Mouse (Mus musculus) stomach, postnatal 0 days (tissue): ENCODE measurements around the gene Dguok. TPM values are rescaled to one million over a fixed set of nuclear protein-coding genes. Genes with fewer than 3 reads are reported as not detected.

Source experiments
- ATAC-seq: fragments of 200-750 bp; cut with Nextera tagmentation; 2 replicates; pipeline ENCODE4 v1.8.0; 2017; ENCODE audit not compliant: low FRiP score, low TSS enrichment
- DNase-seq: peaks from one replicate; pipeline ENCODE4 v3.0.0-alpha.2; 2016; ENCODE audit warnings: low spot score
- H3K27ac ChIP-seq: fragments of 300-500 bp; sonication (generic); replicated peaks from 2 replicates; pipeline ENCODE4 v1.5.1; 2014; ENCODE audit warnings: mild to moderate bottlenecking, control low read depth
- H3K27me3 ChIP-seq: fragments of 300-500 bp; sonication (generic); 2 replicates; pipeline ENCODE4 v1.6.1; 2014; ENCODE audit warnings: low read length; ENCODE audit not compliant: control insufficient read depth, insufficient read depth
- H3K36me3 ChIP-seq: fragments of 300-500 bp; sonication (generic); 2 replicates; pipeline ENCODE4 v1.6.1; 2014; ENCODE audit warnings: low read length, mixed read lengths; ENCODE audit not compliant: control insufficient read depth, insufficient read depth
- H3K4me1 ChIP-seq: fragments of 300-500 bp; sonication (generic); replicated peaks from 2 replicates; pipeline ENCODE4 v1.6.1; 2014; ENCODE audit warnings: antibody characterized with exemption; ENCODE audit not compliant: control insufficient read depth, insufficient read depth
- H3K4me2 ChIP-seq: fragments of 300-500 bp; sonication (generic); replicated peaks from 2 replicates; pipeline ENCODE4 v1.6.1; 2014; ENCODE audit warnings: low read depth, mild to moderate bottlenecking, control low read depth, moderate library complexity
- H3K4me3 ChIP-seq: fragments of 300-500 bp; sonication (generic); 2 replicates; pipeline ENCODE4 v1.5.1; 2014; ENCODE audit warnings: low read depth, low read length, control low read depth
- H3K9ac ChIP-seq: fragments of 300-500 bp; sonication (generic); 2 replicates; pipeline ENCODE4 v1.6.1; 2014; ENCODE audit warnings: mild to moderate bottlenecking, low read length, control low read depth, mixed read lengths
- H3K9me3 ChIP-seq: fragments of 300-500 bp; sonication (generic); 2 replicates; pipeline ENCODE4 v1.6.1; 2016; ENCODE audit warnings: low read length; ENCODE audit not compliant: control insufficient read depth
- CTCF ChIP-seq: IDR thresholded peaks from 2 replicates; pipeline ENCODE4 v1.5.1; 2016; ENCODE audit warnings: antibody characterized with exemption, low read depth, mild to moderate bottlenecking, moderate library complexity
- EP300 ChIP-seq: optimal IDR thresholded peaks from 2 replicates; pipeline ENCODE3; 2016; ENCODE audit warnings: antibody characterized with exemption
- WGBS: fragments of 180-500 bp; shearing (Covaris S2); extraction: QIAGEN DNeasy Blood & Tissue Kit; methylation state at CpG from one replicate; pipeline ENCODE4 v1.1.7; 2014; 5-methylcytosine and 5-hydroxymethylcytosine counted together
- polyA plus RNA-seq: library from polyadenylated mRNA; unstranded; fragments of >200 nt; fragmentation: Nextera tagmentation; extraction: Ambion mirVana; gene quantifications from 2 replicates; pipeline ENCODE4 v1.2.1, GENCODE M21; 2015

Gene Dguok
- polyA plus RNA-seq, 1 experiment from 2014 or later = 44.2 TPM

- TF ChIP-seq EP300 (no peak), CTCF (no peak)
- H3K4me1 ChIP-seq = peaks cover 12% of the 10 kb centered on the region
- H3K27ac ChIP-seq = no peak overlapping the region
- H3K36me3 ChIP-seq = no peaks in the 10 kb centered on the region
- H3K4me2 ChIP-seq = no peak overlapping the region
- 43% methylated on average over 3 of the region's 3 CpGs for WGBS
- no peak overlapping the region for H3K9ac ChIP-seq
- H3K9me3 ChIP-seq = no peaks in the 10 kb centered on the region
- ATAC-seq (no peak), DNase-seq (peak; percentile 14)
- H3K4me3 ChIP-seq = no peak overlapping the region
- no peaks in the 10 kb centered on the region for H3K27me3 ChIP-seq
Measured at GRCm38 (mm10) chr6:83449440-83449839, 57.3 kb downstream of the Dguok start.

- no peak for TF ChIP-seq EP300
- no peak for TF ChIP-seq CTCF
- Histone ChIP-seq H3K36me3 (no peaks in the 10 kb centered on the region), H3K4me1 (peaks cover 14% of the 10 kb centered on the region), H3K4me3 (no peak overlapping the region), H3K27ac (no peak overlapping the region), H3K9ac (no peak overlapping the region), H3K27me3 (no peaks in the 10 kb centered on the region), H3K9me3 (no peaks in the 10 kb centered on the region), H3K4me2 (no peak overlapping the region)
- DNase-seq (no peak), ATAC-seq (no peak)
- 75% methylated on average over 4 of the region's 4 CpGs for WGBS
Measured at GRCm38 (mm10) chr6:83448911-83449310, 57.9 kb downstream of the Dguok start.

GRCm38 (mm10) chr6:83447031-83447430, 59.7 kb downstream of the Dguok start:
- H3K27me3 ChIP-seq = no peaks in the 10 kb centered on the region
- DNase-seq (no peak), ATAC-seq (no peak)
- no peaks in the 10 kb centered on the region for H3K9me3 ChIP-seq
- no peak overlapping the region for H3K9ac ChIP-seq
- no peaks in the 10 kb centered on the region for H3K36me3 ChIP-seq
- H3K4me3 ChIP-seq = no peak overlapping the region
- WGBS = 54% methylated on average over 7 of the region's 7 CpGs
- no peak overlapping the region for H3K4me2 ChIP-seq
- H3K27ac ChIP-seq = no peak overlapping the region
- TF ChIP-seq EP300 = no peak
- no peak for TF ChIP-seq CTCF
- H3K4me1 ChIP-seq = peaks cover 23% of the 10 kb centered on the region

GRCm38 (mm10) chr6:83445796-83446195, 61.0 kb downstream of the Dguok start:
- WGBS = 66% methylated on average over 2 of the region's 2 CpGs
- Histone ChIP-seq H3K9ac (no peak overlapping the region), H3K27me3 (no peaks in the 10 kb centered on the region), H3K36me3 (no peaks in the 10 kb centered on the region), H3K9me3 (no peaks in the 10 kb centered on the region), H3K4me1 (peaks cover 26% of the 10 kb centered on the region), H3K4me2 (no peak overlapping the region), H3K27ac (no peak overlapping the region), H3K4me3 (no peak overlapping the region)
- ATAC-seq (no peak), DNase-seq (no peak)
- TF ChIP-seq CTCF = no peak
- no peak for TF ChIP-seq EP300

GRCm38 (mm10) chr6:83443441-83444340, 63.1 kb downstream of the Dguok start:
- no peak for TF ChIP-seq EP300
- no peak for TF ChIP-seq CTCF
- H3K9ac ChIP-seq = no peak overlapping the region
- no peaks in the 10 kb centered on the region for H3K27me3 ChIP-seq
- H3K4me3 ChIP-seq = no peak overlapping the region
- peak; percentile 92 for DNase-seq
- ATAC-seq = peak; percentile 73
- H3K9me3 ChIP-seq = no peaks in the 10 kb centered on the region
- no peaks in the 10 kb centered on the region; the same call in 1 of the 2 replicates for H3K36me3 ChIP-seq
- peaks cover 33% of the 10 kb centered on the region for H3K4me1 ChIP-seq
- H3K27ac ChIP-seq = peak overlapping the region; percentile 94
- 4% methylated on average over 13 of the region's 13 CpGs for WGBS
- peak overlapping the region; percentile 15 for H3K4me2 ChIP-seq

- Histone ChIP-seq H3K27ac (peak overlapping the region; percentile 94), H3K4me2 (peak overlapping the region; percentile 79), H3K27me3 (no peaks in the 10 kb centered on the region), H3K4me3 (no peak overlapping the region; the same call in 1 of the 2 replicates), H3K36me3 (no peaks in the 10 kb centered on the region; the same call in 1 of the 2 replicates), H3K9ac (no peak overlapping the region), H3K9me3 (no peaks in the 10 kb centered on the region), H3K4me1 (peaks cover 33% of the 10 kb centered on the region)
- 32% methylated on average over 3 of the region's 3 CpGs for WGBS
- no peak for DNase-seq
- no peak for ATAC-seq
- no peak for TF ChIP-seq CTCF
- TF ChIP-seq EP300 = no peak
Measured at GRCm38 (mm10) chr6:83442639-83443038, 64.1 kb downstream of the Dguok start.
